Mouse (Mus musculus) ES-Bruce4 (cell line): Measurements from ENCODE around the gene Prpf8.

Experiments used
- CTCF ChIP-seq: IDR thresholded peaks from one replicate; pipeline ENCODE4 v1.8.1; 2011; ENCODE audit warnings: low read depth, low read length
- EP300 ChIP-seq: IDR thresholded peaks from 2 replicates; pipeline ENCODE4 v1.6.1; 2011; ENCODE audit warnings: low read depth, low read length; ENCODE audit not compliant: insufficient read depth
- POLR2A ChIP-seq: IDR thresholded peaks from one replicate; pipeline ENCODE4 v1.8.1; 2011; ENCODE audit warnings: low read length; ENCODE audit not compliant: insufficient read depth

DNA sequence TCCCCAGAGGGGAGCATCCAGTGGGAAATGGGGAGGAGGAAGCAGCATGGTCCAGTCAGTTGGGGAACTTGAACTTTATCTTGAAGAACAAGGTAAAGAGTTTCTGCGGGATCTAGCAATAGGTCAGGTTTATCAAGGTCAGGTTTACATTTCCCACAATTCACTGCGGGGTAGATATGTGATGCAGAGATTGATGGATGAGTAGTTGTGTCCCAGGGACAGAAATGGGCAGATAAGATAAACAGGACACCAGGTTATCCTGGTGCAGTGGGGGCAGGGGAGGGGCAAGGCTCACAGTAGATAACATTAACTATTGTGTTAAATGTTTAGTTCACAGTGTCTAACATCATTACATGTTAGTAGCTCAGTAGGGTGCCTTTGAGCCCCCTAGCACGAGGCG is 43.2 kb downstream of the Prpf8 start:
- TF ChIP-seq EP300, result no peak
- TF ChIP-seq CTCF, result no peak
- TF ChIP-seq POLR2A, result no peak
